Mouse (Mus musculus) kidney, embryonic 15.5 days (tissue): ENCODE measurements at regions not wholly inside any gene's neighbourhood (a gene's known extent, or its start where the extent isn't known, plus 50 kb on each side); places are given as distances from the start of the nearest gene placed in this dataset.

ENCODE experiments used
- ATAC-seq: fragments of 200-750 bp; cut with Nextera tagmentation; replicated peaks from 2 replicates; pipeline ENCODE4 v1.8.0; 2017; ENCODE audit warnings: moderate TSS enrichment; ENCODE audit not compliant: low FRiP score
- H3K27ac ChIP-seq: fragments of 300-500 bp; sonication (generic); 2 replicates; pipeline ENCODE4 v1.5.1; 2015; ENCODE audit warnings: mild to moderate bottlenecking, inconsistent platforms
- H3K27me3 ChIP-seq: fragments of 300-500 bp; sonication (generic); 2 replicates; pipeline ENCODE4 v1.6.1; 2015; ENCODE audit warnings: inconsistent platforms
- H3K36me3 ChIP-seq: fragments of 300-500 bp; sonication (generic); 2 replicates; pipeline ENCODE4 v1.6.1; 2015; ENCODE audit warnings: inconsistent platforms
- H3K4me1 ChIP-seq: fragments of 300-500 bp; sonication (generic); 2 replicates; pipeline ENCODE4 v1.6.1; 2015; ENCODE audit warnings: inconsistent platforms
- H3K4me2 ChIP-seq: fragments of 300-500 bp; sonication (generic); 2 replicates; pipeline ENCODE4 v1.6.1; 2015; ENCODE audit warnings: moderate library complexity, mild to moderate bottlenecking, inconsistent platforms
- H3K4me3 ChIP-seq: fragments of 300-500 bp; sonication (generic); replicated peaks from 2 replicates; pipeline ENCODE4 v1.5.1; 2015; ENCODE audit warnings: mild to moderate bottlenecking, inconsistent platforms
- H3K9ac ChIP-seq: fragments of 300-500 bp; sonication (generic); 2 replicates; pipeline ENCODE4 v1.6.1; 2015; ENCODE audit warnings: mild to moderate bottlenecking, inconsistent platforms
- H3K9me3 ChIP-seq: fragments of 300-500 bp; sonication (generic); replicated peaks from 2 replicates; pipeline ENCODE4 v1.6.1; 2016; ENCODE audit warnings: inconsistent platforms
- WGBS: fragments of 180-500 bp; shearing (Covaris S2); methylation state at CpG from one replicate; pipeline ENCODE4 v1.1.7; 2015; ENCODE audit warnings: mixed read lengths; 5-methylcytosine and 5-hydroxymethylcytosine counted together

DNA sequence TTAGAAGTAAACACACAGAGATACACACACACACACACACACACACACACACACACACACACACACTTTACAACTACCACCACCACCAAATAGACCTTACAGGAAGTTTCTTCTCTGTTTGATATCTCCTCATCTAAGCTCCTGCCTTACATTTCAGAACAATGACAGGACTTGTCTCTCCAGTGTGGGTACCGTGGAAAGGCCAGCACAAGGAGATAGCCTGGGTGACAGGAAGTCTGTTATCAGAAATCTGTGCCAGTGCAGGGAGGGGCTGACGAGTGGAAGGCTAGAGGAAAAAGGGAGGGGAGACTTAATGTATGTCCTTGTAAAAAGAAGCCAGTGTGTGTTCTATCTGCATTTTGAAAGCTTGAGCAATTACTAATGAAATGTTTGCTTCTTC lies 318.5 kb upstream of the Dcn start:
- Histone ChIP-seq H3K27me3 (no peaks in the 10 kb centered on the region), H3K36me3 (no peaks in the 10 kb centered on the region), H3K4me2 (no peak overlapping the region), H3K4me3 (no peak overlapping the region), H3K4me1 (peaks cover 18% of the 10 kb centered on the region), H3K27ac (no peak overlapping the region), H3K9me3 (no peaks in the 10 kb centered on the region), H3K9ac (no peak overlapping the region)
- 36% methylated on average over 2 of the region's 2 CpGs for WGBS
- no peak for ATAC-seq

DNA sequence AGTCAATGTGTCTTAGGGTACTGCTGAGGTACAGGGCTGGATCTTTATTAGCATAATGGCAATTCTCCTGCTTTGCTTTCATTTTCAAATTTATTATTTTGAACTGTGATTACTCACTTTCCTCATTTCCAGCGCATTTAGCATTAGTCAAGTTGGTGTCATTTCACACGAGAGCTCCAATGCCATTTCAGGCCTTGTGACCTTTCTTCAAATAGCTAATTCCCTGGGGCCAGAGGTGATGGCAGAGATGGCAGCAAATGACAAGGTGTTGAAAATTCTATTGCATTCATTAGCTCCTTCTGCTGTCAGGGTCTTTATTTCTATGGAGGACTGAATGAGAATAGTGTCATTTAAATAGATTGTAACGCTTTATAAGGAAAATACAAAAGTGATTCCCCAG lies 300.9 kb upstream of the Dcn start:
- H3K4me2 ChIP-seq, result no peak overlapping the region
- no peaks in the 10 kb centered on the region for H3K27me3 ChIP-seq
- ATAC-seq, result no peak
- H3K4me3 ChIP-seq, result no peak overlapping the region
- no peaks in the 10 kb centered on the region for H3K9me3 ChIP-seq
- H3K4me1 ChIP-seq, result no peaks in the 10 kb centered on the region
- WGBS, result 57% methylated on average over 3 of the region's 3 CpGs
- H3K9ac ChIP-seq, result no peak overlapping the region
- no peak overlapping the region for H3K27ac ChIP-seq
- H3K36me3 ChIP-seq, result no peaks in the 10 kb centered on the region

- no peak overlapping the region for H3K27ac ChIP-seq
- H3K27me3 ChIP-seq, result no peaks in the 10 kb centered on the region
- H3K9me3 ChIP-seq, result no peaks in the 10 kb centered on the region
- H3K36me3 ChIP-seq, result no peaks in the 10 kb centered on the region
- no peak overlapping the region for H3K4me3 ChIP-seq
- no peak overlapping the region for H3K9ac ChIP-seq
- no peak for ATAC-seq
- H3K4me1 ChIP-seq, result no peaks in the 10 kb centered on the region
- no peak overlapping the region for H3K4me2 ChIP-seq
Observed at GRCm38 (mm10) chr10:97189696-97190095, 289.7 kb upstream of the Dcn start.

GRCm38 (mm10) chr10:97211238-97211695 lies 268.1 kb upstream of the Dcn start:
- H3K36me3 ChIP-seq, result no peaks in the 10 kb centered on the region
- H3K27me3 ChIP-seq, result no peaks in the 10 kb centered on the region
- no peak overlapping the region for H3K4me3 ChIP-seq
- no peak overlapping the region for H3K9ac ChIP-seq
- ATAC-seq, result no peak
- H3K27ac ChIP-seq, result no peak overlapping the region
- no peaks in the 10 kb centered on the region for H3K9me3 ChIP-seq
- no peak overlapping the region for H3K4me2 ChIP-seq
- H3K4me1 ChIP-seq, result no peaks in the 10 kb centered on the region
- WGBS, result 94% methylated on average over 4 of the region's 4 CpGs

DNA sequence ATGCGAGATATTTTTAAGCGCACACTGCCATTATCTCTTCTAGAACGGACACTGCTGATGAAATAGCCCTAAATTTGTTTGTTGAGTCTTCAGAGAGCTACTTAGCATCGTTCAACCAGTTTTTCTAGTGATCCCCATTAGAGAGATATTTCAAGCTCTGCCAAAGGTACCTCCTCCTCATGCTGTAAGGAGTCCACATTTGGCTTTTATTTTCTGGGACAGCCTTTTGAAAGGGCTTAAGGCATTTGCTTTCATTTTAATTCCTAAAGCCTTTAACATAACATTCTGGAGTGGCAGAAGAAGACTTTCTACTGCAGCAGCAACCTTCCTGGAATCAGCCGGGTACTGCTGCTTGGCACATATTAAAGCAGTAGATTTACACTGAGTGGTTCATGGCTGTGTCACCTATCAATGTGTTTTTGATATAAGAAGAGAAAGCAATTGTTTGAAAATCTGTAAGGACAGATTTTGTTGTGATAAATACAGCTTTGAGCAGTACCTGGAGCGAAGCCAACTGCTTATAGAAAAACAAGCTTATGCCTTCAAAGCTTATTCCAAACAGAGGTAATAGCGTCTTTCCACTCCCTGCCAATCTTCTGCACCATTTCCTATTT lies 267.5 kb upstream of the Dcn start:
- Histone ChIP-seq H3K9me3 (no peaks in the 10 kb centered on the region), H3K4me2 (no peak overlapping the region), H3K27me3 (no peaks in the 10 kb centered on the region), H3K9ac (no peak overlapping the region), H3K4me3 (no peak overlapping the region), H3K27ac (no peak overlapping the region), H3K36me3 (no peaks in the 10 kb centered on the region), H3K4me1 (no peaks in the 10 kb centered on the region)
- no peak for ATAC-seq
- 80% methylated on average over 7 of the region's 7 CpGs for WGBS

DNA sequence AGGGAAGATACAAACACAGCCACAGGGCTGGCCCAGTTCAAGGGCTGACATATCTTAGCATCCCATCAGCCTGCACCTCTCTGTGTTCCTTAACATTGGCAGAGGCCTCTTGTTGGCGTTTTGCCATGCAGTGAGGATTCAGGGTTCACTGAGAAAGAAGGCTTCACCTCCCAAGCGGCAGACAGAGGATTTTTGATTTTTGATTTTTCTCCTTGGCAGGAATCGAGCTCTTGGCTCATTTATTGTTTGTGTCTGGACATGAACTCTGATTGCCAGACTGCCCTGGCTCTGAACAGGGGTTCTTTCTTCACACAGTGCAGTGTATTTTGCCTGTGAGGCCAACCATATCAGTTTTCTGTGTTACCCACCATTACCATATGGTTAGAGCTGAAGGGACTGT lies 259.9 kb upstream of the Dcn start:
- Histone ChIP-seq H3K9me3 (no peaks in the 10 kb centered on the region), H3K36me3 (no peaks in the 10 kb centered on the region), H3K4me1 (no peaks in the 10 kb centered on the region), H3K27ac (no peak overlapping the region), H3K9ac (no peak overlapping the region), H3K27me3 (no peaks in the 10 kb centered on the region), H3K4me3 (no peak overlapping the region), H3K4me2 (no peak overlapping the region)
- ATAC-seq, result no peak
- 59% methylated on average over 3 of the region's 3 CpGs for WGBS

GRCm38 (mm10) chr10:97220431-97220830 lies 259.0 kb upstream of the Dcn start:
- Histone ChIP-seq H3K4me1 (no peaks in the 10 kb centered on the region), H3K9me3 (no peaks in the 10 kb centered on the region), H3K4me2 (no peak overlapping the region), H3K27me3 (no peaks in the 10 kb centered on the region), H3K36me3 (no peaks in the 10 kb centered on the region), H3K9ac (no peak overlapping the region), H3K4me3 (no peak overlapping the region), H3K27ac (no peak overlapping the region)
- peak; percentile 82 for ATAC-seq
- 32% methylated on average over 3 of the region's 3 CpGs for WGBS

DNA sequence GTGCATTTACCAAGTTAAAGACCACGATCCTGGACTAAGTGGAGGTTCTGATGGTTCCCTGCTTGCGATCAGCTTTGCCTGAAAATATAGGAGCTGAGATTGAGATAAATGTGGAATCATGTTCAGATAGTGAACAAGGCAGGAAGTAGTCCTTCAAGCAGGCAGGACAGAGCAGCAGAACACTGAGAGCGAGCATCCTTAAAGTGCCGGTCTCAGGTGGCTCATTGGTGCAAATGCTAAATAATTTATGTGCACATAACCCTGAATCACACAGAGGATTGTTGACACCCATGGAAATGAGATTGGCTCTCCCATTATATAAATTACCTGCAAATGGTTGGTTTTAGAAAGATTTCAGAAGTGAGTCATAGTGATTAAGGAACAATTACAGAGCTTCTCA lies 243.8 kb upstream of the Dcn start:
- Histone ChIP-seq H3K4me1 (no peaks in the 10 kb centered on the region), H3K9me3 (no peaks in the 10 kb centered on the region), H3K36me3 (no peaks in the 10 kb centered on the region), H3K4me2 (no peak overlapping the region), H3K9ac (no peak overlapping the region), H3K27ac (no peak overlapping the region), H3K4me3 (no peak overlapping the region), H3K27me3 (no peaks in the 10 kb centered on the region)
- ATAC-seq, result no peak
- WGBS, result 72% methylated on average over 4 of the region's 4 CpGs

DNA sequence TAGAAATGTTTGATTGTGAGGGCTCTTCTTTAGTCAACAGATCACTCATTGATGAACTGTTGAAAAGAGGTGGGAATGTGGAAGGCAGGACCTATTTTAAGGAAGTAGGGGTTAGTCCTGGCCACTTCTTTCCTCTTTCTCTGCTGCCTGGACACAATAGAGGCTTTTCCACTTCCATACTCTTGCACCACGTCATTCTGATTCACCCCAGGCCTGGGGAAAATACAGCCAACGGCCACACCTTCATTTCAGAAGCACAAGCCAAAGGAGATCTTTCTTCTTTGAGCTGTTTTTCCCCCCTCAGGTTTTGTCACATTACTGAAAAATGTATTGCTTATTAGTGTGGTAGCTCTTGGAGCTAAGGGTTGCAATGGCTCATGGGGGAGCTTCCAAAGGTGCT lies 237.9 kb upstream of the Dcn start:
- 86% methylated on average over 2 of the region's 2 CpGs for WGBS
- H3K36me3 ChIP-seq, result no peaks in the 10 kb centered on the region
- H3K4me3 ChIP-seq, result no peak overlapping the region
- no peaks in the 10 kb centered on the region for H3K9me3 ChIP-seq
- ATAC-seq, result no peak
- H3K4me2 ChIP-seq, result no peak overlapping the region
- H3K27ac ChIP-seq, result no peak overlapping the region
- H3K4me1 ChIP-seq, result no peaks in the 10 kb centered on the region
- H3K27me3 ChIP-seq, result no peaks in the 10 kb centered on the region
- H3K9ac ChIP-seq, result no peak overlapping the region

DNA sequence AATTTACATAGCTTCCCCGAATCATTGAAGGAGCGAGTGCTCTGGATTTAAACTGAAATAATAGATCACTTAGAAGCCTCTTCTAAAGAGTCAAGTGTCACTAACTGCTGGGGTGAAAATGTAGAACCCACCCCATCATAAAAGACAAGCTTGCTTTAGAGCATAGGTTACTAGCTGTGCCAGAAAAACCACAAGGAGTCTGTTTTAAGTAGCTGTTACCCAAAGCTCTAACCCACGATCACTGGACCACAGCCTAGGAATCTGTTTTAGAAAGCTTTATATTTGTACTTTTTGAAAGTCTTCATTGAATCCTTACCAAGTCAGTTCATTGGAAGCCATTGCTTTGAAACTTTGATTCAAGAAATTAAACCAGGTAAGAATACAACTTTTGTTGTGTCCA lies 233.7 kb upstream of the Dcn start:
- Histone ChIP-seq H3K27me3 (no peaks in the 10 kb centered on the region), H3K36me3 (no peaks in the 10 kb centered on the region), H3K4me1 (no peaks in the 10 kb centered on the region), H3K9me3 (no peaks in the 10 kb centered on the region), H3K4me3 (no peak overlapping the region), H3K27ac (no peak overlapping the region), H3K9ac (no peak overlapping the region), H3K4me2 (no peak overlapping the region)
- 69% methylated on average over 3 of the region's 3 CpGs for WGBS
- no peak for ATAC-seq

- no peak for ATAC-seq
- WGBS, result 87% methylated on average over 4 of the region's 4 CpGs
Observed at GRCm38 (mm10) chr10:97248522-97248921, 230.9 kb upstream of the Dcn start.

GRCm38 (mm10) chr10:97249760-97250159 lies 229.6 kb upstream of the Dcn start:
- no peak for ATAC-seq
- no peak overlapping the region for H3K27ac ChIP-seq
- H3K9ac ChIP-seq, result no peak overlapping the region
- H3K4me1 ChIP-seq, result no peaks in the 10 kb centered on the region
- no peaks in the 10 kb centered on the region for H3K36me3 ChIP-seq
- H3K27me3 ChIP-seq, result no peaks in the 10 kb centered on the region
- H3K4me3 ChIP-seq, result no peak overlapping the region
- WGBS, result 86% methylated on average over 1 of the region's 1 CpGs
- no peak overlapping the region for H3K4me2 ChIP-seq
- no peaks in the 10 kb centered on the region for H3K9me3 ChIP-seq

More at GRCm38 (mm10) chr10:97248522-97248921, 230.9 kb upstream of the Dcn start:
- no peaks in the 10 kb centered on the region for H3K9me3 ChIP-seq
- H3K4me3 ChIP-seq, result no peak overlapping the region
- H3K4me1 ChIP-seq, result no peaks in the 10 kb centered on the region
- H3K27ac ChIP-seq, result no peak overlapping the region
- no peaks in the 10 kb centered on the region for H3K27me3 ChIP-seq
- H3K4me2 ChIP-seq, result no peak overlapping the region
- H3K9ac ChIP-seq, result no peak overlapping the region
- H3K36me3 ChIP-seq, result no peaks in the 10 kb centered on the region

GRCm38 (mm10) chr10:97250167-97250566 lies 229.2 kb upstream of the Dcn start:
- Histone ChIP-seq H3K27ac (no peak overlapping the region), H3K4me1 (no peaks in the 10 kb centered on the region), H3K4me2 (no peak overlapping the region), H3K4me3 (no peak overlapping the region), H3K27me3 (no peaks in the 10 kb centered on the region), H3K36me3 (no peaks in the 10 kb centered on the region), H3K9ac (no peak overlapping the region), H3K9me3 (no peaks in the 10 kb centered on the region)
- ATAC-seq, result no peak
- WGBS, result 97% methylated on average over 2 of the region's 2 CpGs
